Mouse (Mus musculus) forebrain, embryonic 11.5 days (tissue): ENCODE results near the gene Nemp1. TPM values are rescaled to one million over a fixed set of nuclear protein-coding genes. Genes with fewer than 3 reads are reported as not detected.

Experiments used
- ATAC-seq: fragments of 200-750 bp; cut with Nextera tagmentation; replicated peaks from 2 replicates; pipeline ENCODE4 v1.8.0; 2017; ENCODE audit warnings: moderate TSS enrichment; ENCODE audit not compliant: low FRiP score
- DNase-seq: peaks from one replicate; pipeline ENCODE4 v3.0.0-alpha.2; 2017; ENCODE audit warnings: low spot score
- H3K27ac ChIP-seq: fragments of 300-500 bp; sonication (generic); 2 replicates; pipeline ENCODE4 v1.5.1; 2014; ENCODE audit warnings: low read depth, low read length
- H3K27me3 ChIP-seq: fragments of 300-500 bp; sonication (generic); 2 replicates; pipeline ENCODE4 v1.6.1; 2014; ENCODE audit warnings: mild to moderate bottlenecking, low read length, mixed read lengths; ENCODE audit not compliant: control insufficient read depth, insufficient read depth
- H3K36me3 ChIP-seq: fragments of 300-500 bp; sonication (generic); 2 replicates; pipeline ENCODE4 v1.6.1; 2014; ENCODE audit warnings: mild to moderate bottlenecking, low read length, moderate library complexity, mixed read lengths; ENCODE audit not compliant: control insufficient read depth, insufficient read depth
- H3K4me1 ChIP-seq: fragments of 300-500 bp; sonication (generic); replicated peaks from 2 replicates; pipeline ENCODE4 v1.6.1; 2014; ENCODE audit warnings: low read length, mixed read lengths; ENCODE audit not compliant: control insufficient read depth, insufficient read depth
- H3K4me2 ChIP-seq: fragments of 300-500 bp; sonication (generic); 2 replicates; pipeline ENCODE4 v1.6.1; 2014; ENCODE audit warnings: low read depth, mild to moderate bottlenecking, low read length, moderate library complexity, mixed read lengths; ENCODE audit not compliant: severe bottlenecking
- H3K4me3 ChIP-seq: fragments of 300-500 bp; sonication (generic); 2 replicates; pipeline ENCODE4 v1.5.1; 2014; ENCODE audit warnings: low read depth, low read length
- H3K9ac ChIP-seq: fragments of 300-500 bp; sonication (generic); 2 replicates; pipeline ENCODE4 v1.6.1; 2014; ENCODE audit warnings: low read length
- H3K9me3 ChIP-seq: fragments of 300-500 bp; sonication (generic); 2 replicates; pipeline ENCODE4 v1.6.1; 2016; ENCODE audit warnings: low read length, mixed read lengths; ENCODE audit not compliant: control insufficient read depth
- WGBS: fragments of 180-500 bp; shearing (Covaris S2); extraction: QIAGEN DNeasy Blood & Tissue Kit; methylation state at CpG from one replicate; pipeline ENCODE4 v1.1.7; 2014; 5-methylcytosine and 5-hydroxymethylcytosine counted together
- polyA plus RNA-seq: library from polyadenylated mRNA; unstranded; fragments of >200 nt; fragmentation: Nextera tagmentation; extraction: Ambion mirVana; gene quantifications from 2 replicates; pipeline ENCODE4 v1.2.1, GENCODE M21; 2014

Nemp1 gene
- polyA plus RNA-seq, result 12.0 and 12.2 TPM in 2 replicates

DNA sequence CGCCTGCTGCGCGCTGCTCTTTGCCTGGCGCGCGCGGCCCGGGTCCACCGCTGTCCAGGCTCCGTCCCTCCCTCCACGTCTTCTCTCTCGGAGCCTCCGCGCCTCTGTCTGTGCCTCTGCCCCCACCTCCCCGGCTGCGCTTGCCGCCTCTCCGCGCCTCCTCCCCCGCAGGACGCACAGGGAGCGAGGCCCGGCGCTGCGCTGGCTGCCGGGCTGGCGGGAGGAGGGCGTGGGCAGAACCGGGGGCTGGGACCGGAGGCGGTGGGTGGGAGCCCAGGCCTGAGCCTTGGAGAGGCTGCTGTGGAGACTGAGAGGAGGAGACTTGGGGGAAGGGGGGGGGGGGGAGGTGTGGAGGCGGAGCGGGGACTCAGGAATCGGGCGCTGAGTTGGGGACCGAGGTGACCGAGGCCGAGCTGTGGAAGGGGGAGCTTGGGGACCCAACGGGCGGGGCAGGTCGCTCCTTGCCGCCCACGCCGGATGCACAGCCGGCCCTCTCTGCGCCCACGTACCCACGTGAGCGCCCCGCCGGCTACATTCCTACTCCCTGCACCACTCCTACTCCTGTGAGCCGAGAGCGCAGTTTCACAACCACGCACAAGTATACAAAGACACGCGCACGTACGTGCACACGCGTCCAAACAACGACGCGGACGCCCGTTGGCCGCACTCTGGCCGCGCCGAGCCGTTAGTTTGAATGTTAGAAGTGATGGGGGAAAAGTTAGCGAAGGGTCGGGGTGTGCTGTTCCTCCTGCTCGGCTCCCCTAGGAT, at the start of gene Nemp1:
Nemp1 (plus strand) TSS at position 401 of the 768 bp plus-strand sequence.
- Histone ChIP-seq H3K4me1 (peaks cover 31% of the 10 kb centered on the region), H3K9me3 (no peaks in the 10 kb centered on the region), H3K4me3 (peak within 1 kb of the TSS; percentile 54), H3K36me3 (no peaks in the 10 kb centered on the region), H3K27me3 (peaks cover 63% of the 10 kb centered on the region), H3K9ac (peak within 1 kb of the TSS; percentile 61), H3K27ac (peak within 1 kb of the TSS; percentile 75; the same call in 1 of the 2 replicates), H3K4me2 (peak within 1 kb of the TSS; percentile 95)
- ATAC-seq, result peak; percentile 60
- DNase-seq, result peak; percentile 83
- under 1% methylated on average over 58 of the region's 73 CpGs for WGBS

DNA sequence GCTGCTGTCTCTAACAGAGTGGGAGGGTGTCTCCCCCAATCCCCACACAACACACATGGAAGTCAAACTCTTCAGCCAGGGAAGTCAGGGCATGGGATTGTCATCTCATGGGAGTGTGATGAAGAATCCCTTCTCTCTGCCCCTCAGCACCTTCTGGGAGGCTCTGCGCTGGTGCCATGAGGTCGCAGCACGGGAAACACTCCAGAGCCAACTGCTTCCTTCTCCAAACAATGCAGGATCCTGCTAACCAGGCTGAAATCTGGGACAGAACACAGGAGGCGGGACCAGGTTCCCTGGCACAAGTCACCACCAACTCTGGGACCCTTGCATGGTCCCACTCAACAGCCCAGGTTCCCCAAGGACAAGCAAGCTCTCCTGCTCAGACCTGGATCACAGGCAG, 49.4 kb upstream of the Nemp1 start:
- ATAC-seq (no peak), DNase-seq (no peak)
- WGBS, result 60% methylated on average over 4 of the region's 4 CpGs
- H3K9ac ChIP-seq, result no peak overlapping the region
- no peaks in the 10 kb centered on the region for H3K27me3 ChIP-seq
- no peaks in the 10 kb centered on the region for H3K9me3 ChIP-seq
- peaks cover 22% of the 10 kb centered on the region for H3K4me1 ChIP-seq
- no peak overlapping the region for H3K4me3 ChIP-seq
- no peak overlapping the region for H3K27ac ChIP-seq
- H3K36me3 ChIP-seq, result no peaks in the 10 kb centered on the region; the same call in 1 of the 2 replicates
- H3K4me2 ChIP-seq, result no peak overlapping the region

DNA sequence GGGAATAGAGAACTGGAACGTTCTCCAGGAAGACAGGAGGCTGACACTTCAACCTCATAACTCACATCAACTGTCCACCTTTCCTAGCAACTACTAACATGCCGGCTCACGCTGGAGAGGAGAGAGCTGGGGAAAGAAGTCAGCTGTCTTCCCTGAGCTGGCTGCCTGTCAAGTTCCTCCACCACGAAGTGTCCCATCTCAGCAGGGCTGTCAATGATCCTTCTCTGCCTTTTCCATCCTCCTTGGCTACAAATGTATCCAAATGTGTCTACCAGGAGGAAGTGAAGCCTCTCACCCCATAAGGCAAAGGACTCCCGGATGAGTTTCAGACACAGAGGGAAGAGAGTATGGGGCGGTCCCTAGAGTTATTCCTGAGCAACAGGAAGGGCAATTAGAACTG, 48.5 kb upstream of the Nemp1 start:
- H3K4me2 ChIP-seq, result no peak overlapping the region
- no peak overlapping the region for H3K4me3 ChIP-seq
- peaks cover 22% of the 10 kb centered on the region for H3K4me1 ChIP-seq

DNA sequence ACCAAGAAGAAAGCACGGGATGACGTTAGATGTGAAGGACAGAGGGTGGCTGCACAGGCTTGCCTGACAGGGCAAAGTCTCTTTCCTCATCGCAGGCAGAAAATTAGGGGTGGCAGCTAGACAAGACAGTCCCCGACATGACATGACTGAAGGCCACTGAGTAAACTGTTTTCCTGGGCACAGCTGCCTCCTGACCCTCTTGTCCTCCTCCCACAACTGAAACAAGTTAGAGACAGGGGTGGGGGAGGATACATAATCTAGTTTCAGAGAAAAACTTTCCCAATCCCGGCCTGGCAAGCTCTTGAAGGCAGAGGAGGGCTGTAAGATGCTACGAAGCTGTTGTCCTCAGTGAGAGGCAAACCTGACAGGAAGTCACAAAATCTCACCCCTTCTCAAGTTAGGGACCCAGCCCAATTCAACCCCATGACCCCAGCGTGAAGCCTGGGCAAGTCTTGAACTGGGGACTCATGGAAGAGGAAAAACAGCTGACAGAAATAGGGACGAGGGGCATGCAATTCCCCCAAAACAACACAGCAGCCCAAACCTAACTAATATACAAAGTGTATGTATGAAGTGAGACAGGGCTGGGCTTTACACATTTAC, 47.5 kb upstream of the Nemp1 start:
- H3K9ac ChIP-seq, result peak overlapping the region; percentile 82; the same call in 1 of the 2 replicates
- no peaks in the 10 kb centered on the region for H3K9me3 ChIP-seq
- H3K4me1 ChIP-seq, result peaks cover 22% of the 10 kb centered on the region
- WGBS, result 30% methylated on average over 8 of the region's 8 CpGs
- no peaks in the 10 kb centered on the region for H3K36me3 ChIP-seq
- peak overlapping the region; percentile 47 for H3K4me2 ChIP-seq
- ATAC-seq (no peak), DNase-seq (no peak)
- H3K27me3 ChIP-seq, result no peaks in the 10 kb centered on the region
- H3K4me3 ChIP-seq, result peak overlapping the region; percentile 74
- no peak overlapping the region for H3K27ac ChIP-seq

More for the DNA sequence above, 48.5 kb upstream of the Nemp1 start:
- Histone ChIP-seq H3K36me3 (no peaks in the 10 kb centered on the region), H3K9me3 (no peaks in the 10 kb centered on the region), H3K27me3 (no peaks in the 10 kb centered on the region), H3K27ac (no peak overlapping the region), H3K9ac (no peak overlapping the region)
- WGBS, result 67% methylated on average over 6 of the region's 6 CpGs
- DNase-seq, result no peak
- ATAC-seq, result no peak

DNA sequence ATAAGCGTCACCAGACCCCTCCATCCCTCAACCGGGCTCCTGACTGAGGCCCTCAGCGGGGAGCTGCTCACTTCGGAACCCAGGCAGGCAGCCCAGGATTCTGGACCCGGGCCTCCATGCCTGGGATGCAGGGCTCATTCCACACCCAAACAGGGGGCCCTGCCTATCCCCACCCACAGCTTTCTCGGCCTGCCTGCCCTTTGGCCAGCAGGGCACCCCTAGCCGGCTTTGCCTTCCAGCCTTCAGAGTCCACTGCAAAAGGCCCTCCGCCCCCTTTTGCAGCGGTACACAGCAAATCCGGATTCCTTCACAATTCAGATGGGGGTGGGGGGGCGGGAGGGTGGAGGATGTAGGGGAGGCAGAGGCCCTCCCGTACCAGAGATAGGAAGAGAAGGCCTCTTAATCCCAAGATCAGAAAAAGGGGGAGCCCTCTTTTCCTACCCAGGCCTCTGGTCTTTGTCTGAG, 46.7 kb upstream of the Nemp1 start:
- Histone ChIP-seq H3K9ac (peak overlapping the region; percentile 82), H3K27ac (peak overlapping the region; percentile 80), H3K36me3 (no peaks in the 10 kb centered on the region), H3K9me3 (no peaks in the 10 kb centered on the region), H3K4me3 (peak overlapping the region; percentile 74), H3K4me1 (peaks cover 16% of the 10 kb centered on the region), H3K4me2 (peak overlapping the region; percentile 47), H3K27me3 (no peaks in the 10 kb centered on the region)
- WGBS, result under 1% methylated on average over 12 of the region's 12 CpGs
- ATAC-seq, result peak; percentile 9
- peak; percentile 73 for DNase-seq

DNA sequence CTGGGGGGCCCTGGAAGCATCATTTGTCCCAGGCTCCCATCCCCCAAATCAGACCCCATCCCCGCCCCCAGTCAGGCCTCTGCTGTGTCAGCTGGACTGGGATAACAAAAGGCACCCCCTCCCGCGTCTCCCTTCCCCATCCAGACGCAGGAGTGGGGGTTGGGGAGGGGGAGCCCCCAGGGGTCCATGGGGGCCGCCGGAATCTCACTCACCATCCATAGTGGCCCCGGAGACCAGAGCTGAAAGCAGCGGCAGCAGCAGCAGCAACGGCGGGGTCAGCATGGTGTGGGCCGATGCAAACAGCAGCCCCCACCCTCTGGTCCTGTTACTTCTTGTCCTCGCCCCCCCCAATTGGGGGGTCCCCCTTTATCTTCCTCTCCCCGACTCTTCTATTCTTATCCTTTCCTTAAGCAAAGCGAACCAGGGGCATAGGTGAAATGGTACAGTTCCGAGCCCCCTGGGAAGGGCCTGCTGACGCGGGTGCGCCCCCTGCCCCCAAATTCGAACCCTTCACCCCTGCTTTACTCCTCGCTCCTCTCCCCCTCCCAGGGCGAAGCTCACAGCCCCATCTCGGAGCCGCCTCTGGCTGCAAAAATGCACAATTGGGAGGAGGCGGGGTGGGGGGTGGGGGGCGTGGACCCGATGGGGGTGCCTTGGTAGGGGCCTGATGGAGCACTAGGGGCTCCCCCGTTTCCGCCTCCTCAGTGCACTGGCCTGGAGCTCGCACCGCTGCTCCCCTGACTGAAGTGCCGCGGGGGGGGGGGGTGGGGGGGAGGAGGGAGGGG, 46.1 kb upstream of the Nemp1 start, which contains the start of gene Lrp1:
Lrp1 (minus strand) TSS at position 743 of the 785 bp plus-strand sequence.
- H3K27ac ChIP-seq, result peak within 1 kb of the TSS; percentile 80
- peaks cover 15% of the 10 kb centered on the region for H3K4me1 ChIP-seq
- 1% methylated on average over 26 of the region's 32 CpGs for WGBS

DNA sequence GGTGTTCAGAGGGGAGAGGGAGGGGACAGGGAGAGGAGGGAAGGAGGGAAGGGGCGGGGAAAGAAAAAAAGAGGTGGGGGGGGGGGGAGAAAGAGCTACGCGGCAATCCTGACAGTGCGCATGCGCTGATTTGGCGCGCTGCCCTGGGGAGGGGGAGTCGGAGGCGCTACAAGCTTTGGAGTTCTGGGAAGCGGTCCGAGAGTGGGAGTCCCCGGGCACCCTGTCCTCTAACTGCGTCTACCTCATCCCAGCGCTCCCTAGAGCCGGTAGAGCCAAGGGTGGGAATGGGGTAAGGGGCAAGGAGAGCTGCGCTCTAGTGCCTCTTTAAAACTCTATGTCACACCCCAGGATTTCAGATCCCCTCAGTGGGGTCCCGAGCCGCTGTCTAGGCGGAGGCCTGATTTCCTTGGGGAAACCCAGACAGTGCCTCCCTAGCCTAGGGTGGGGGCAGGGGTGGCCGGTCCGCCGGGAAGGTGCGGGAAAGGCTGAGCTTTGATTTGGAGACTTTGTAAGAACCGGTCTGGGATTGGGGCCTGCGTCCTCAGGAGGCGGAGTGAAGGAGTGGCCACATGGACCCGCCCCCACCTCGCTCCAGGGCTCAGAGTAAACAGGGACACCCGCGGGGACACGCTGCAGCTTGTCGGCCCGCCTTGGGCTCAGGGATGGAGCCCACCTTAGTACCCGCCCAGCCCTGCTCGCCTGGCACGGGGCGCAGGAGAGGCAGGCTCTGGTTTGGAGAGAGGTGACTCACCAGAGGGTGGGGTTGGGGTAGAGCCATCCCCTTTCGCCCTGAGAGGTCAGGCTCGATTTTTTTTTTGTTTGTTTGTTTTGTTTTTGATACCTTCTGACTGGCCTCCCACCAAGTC, 45.3 kb upstream of the Nemp1 start:
- ATAC-seq (peak; percentile 88), DNase-seq (peak; percentile 94)
- H3K4me1 ChIP-seq, result peaks cover 13% of the 10 kb centered on the region
- peaks cover 1% of the 10 kb centered on the region; the same call in 1 of the 2 replicates for H3K9me3 ChIP-seq
- H3K36me3 ChIP-seq, result no peaks in the 10 kb centered on the region
- H3K4me3 ChIP-seq, result peak overlapping the region; percentile 74
- peak overlapping the region; percentile 68 for H3K27ac ChIP-seq
- under 1% methylated on average over 38 of the region's 39 CpGs for WGBS
- H3K9ac ChIP-seq, result peak overlapping the region; percentile 43
- peak overlapping the region; percentile 47 for H3K4me2 ChIP-seq
- no peaks in the 10 kb centered on the region for H3K27me3 ChIP-seq

More for the DNA sequence above, 46.1 kb upstream of the Nemp1 start, which contains the start of gene Lrp1:
- Histone ChIP-seq H3K9ac (peak within 1 kb of the TSS; percentile 82), H3K27me3 (no peaks in the 10 kb centered on the region), H3K36me3 (no peaks in the 10 kb centered on the region), H3K4me2 (peak within 1 kb of the TSS; percentile 47), H3K9me3 (no peaks in the 10 kb centered on the region), H3K4me3 (peak within 1 kb of the TSS; percentile 74)
- DNase-seq, result peak; percentile 75
- peak; percentile 77 for ATAC-seq
